Mouse (Mus musculus) liver, postnatal 0 days (tissue): ENCODE data around the gene Serpini1.

Experiments
- CTCF ChIP-seq: sonication (generic); IDR thresholded peaks from 2 replicates; pipeline ENCODE4 v1.5.1; 2016; ENCODE audit warnings: antibody characterized with exemption, low read depth
- EP300 ChIP-seq: IDR thresholded peaks from 2 replicates; pipeline ENCODE4 v1.6.1; 2016; ENCODE audit warnings: antibody characterized with exemption, low read depth, mild to moderate bottlenecking

DNA sequence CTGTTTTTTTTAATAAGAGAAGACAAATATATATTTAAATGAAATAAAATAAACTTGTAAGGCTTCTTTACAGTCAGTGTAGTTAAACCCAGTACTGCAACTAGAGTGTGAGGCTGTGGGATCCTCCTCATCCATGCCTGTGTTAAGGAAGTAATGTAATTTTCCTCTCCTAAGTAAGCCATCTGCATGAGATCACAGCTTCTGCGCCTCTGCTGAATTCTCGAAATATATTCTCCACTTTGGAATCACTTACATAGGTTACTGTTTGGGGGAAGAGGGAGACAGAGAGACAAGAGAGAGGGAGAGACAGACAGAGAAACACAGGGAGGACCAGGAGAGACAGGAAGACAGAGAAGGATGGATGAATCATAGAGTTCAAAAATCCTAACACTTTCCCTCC, 67.3 kb downstream of the Serpini1 start:
- no peak for TF ChIP-seq EP300
- TF ChIP-seq CTCF = no peak
